Mouse (Mus musculus) bone marrow, adult 2 months (tissue): ENCODE measurements around the gene Zfpm1.

Experiments
- CTCF ChIP-seq: fragments of 200-500 bp; IDR thresholded peaks from 2 replicates; pipeline ENCODE4 v1.5.1; 2011; ENCODE audit warnings: low read length, control low read depth; ENCODE audit not compliant: control insufficient read depth, insufficient read depth
- POLR2A ChIP-seq: fragments of 200-500 bp; IDR thresholded peaks from 2 replicates; pipeline ENCODE4 v1.6.1; 2011; ENCODE audit warnings: low read depth, mild to moderate bottlenecking, control low read depth, low read length, borderline replicate concordance; ENCODE audit not compliant: control insufficient read depth

DNA sequence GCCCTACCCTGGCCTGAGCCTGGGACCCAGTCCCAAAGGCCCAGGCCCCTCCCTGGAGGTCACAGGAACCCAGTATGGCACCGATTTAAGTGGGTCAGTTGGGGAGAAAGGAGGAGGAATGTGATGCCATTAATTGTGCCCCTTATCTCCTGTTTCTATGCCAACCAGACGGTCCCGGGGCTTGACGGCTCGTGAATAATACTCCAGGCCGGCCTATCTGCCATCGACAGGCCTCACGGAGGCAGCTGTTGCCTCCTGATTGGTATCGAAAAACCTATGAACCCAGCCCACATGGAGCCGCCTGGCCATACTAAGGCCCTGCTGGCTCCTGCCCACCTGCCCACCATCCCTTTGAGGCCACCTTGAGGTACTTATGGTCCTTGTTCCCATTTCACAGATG is 5.0 kb downstream of the Zfpm1 start:
- no peak for TF ChIP-seq CTCF
- 0 out of 2 replicates have a peak, but pooled peaks have one; percentile 6 for TF ChIP-seq POLR2A
